Mouse (Mus musculus) retina, postnatal 7 days (tissue): ENCODE measurements around the gene Gm10053.

ENCODE experiments used
- DNase-seq: peaks from one replicate; pipeline ENCODE4 v3.0.0-alpha.2; 2012; ENCODE audit warnings: low read depth, low spot score

The Gm10053 gene

GRCm38 (mm10) chr19:24899578-24900544 is 24.4 kb downstream of the Gm10053 start:
- DNase-seq, result no peak

DNA sequence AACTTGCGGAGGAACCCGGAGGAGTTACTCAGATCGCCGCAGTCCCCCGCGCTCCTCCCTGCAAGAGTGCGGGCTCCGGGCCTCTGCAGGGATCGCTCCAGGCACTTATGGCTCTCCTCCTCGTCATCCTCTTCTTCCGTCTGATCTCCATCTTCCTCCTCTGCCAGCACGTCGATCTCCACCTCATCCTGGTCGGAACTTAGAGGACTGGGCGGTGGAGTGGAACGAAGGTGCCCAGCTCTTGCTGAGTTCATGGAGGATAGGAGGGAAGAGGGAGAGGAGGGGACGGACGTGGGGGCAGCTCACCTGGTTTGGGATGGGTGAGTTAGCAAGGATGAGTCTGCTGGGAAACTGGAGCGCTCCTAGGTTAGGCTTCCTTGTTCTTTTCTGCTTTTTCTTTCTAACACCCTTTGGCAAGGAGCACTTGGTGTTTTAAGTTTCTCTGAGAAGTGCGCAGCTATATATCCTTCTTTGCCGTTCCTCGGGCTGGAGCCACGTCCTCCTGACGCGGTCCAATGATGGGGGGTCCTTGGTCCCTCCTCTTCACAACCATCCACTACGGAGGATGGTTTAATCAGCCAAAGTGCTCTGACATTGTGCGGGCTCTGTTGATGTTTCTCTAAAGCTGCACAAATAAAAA is 25.2 kb downstream of the Gm10053 start, which contains the start of gene Foxd4:
Gene Foxd4 (minus strand): TSS at position 617 of the 640 bp plus-strand sequence.
- DNase-seq, result no peak

DNA sequence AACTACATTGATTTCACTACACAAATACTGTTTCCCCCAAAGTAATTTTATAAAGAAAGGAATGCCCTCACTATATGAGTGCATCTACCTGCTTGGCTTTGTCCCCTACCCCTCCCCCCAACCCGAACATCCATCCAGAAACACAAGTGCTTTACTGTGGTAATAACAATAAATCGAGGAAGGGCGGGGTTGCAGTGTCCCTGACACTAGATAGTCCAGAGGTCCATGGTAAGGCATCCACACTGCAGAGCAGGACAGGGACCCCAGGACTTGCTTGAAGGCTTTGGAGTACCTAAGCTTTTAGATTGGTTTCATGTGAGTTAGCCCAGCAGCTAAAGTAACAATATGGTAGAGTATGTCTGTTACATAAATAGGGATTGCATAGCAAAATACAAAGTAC is 26.2 kb downstream of the Gm10053 start:
- DNase-seq, result no peak

GRCm38 (mm10) chr19:24902256-24902655 is 26.8 kb downstream of the Gm10053 start:
- DNase-seq, result no peak

DNA sequence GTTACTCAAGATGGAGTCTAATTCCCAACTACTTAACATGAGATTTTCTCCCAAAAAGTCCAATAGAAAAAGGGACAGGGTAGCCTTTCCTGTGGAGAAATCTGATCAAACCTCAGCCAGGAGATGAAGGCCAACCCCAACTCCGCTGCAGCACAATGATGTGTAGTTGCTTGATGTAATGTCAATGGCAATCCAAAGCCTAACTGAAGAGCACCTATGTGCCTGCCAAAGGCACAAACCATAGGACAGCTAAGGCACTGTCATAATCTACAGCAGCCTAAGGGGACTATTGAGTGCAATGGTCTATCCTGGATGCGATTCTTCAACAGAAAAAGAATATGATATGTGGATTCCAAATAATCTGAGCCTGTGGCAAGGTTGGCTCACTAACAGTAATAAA is 27.3 kb downstream of the Gm10053 start:
- DNase-seq, result no peak

- DNase-seq, result no peak
Measured at GRCm38 (mm10) chr19:24907655-24908054, 32.2 kb downstream of the Gm10053 start.

DNA sequence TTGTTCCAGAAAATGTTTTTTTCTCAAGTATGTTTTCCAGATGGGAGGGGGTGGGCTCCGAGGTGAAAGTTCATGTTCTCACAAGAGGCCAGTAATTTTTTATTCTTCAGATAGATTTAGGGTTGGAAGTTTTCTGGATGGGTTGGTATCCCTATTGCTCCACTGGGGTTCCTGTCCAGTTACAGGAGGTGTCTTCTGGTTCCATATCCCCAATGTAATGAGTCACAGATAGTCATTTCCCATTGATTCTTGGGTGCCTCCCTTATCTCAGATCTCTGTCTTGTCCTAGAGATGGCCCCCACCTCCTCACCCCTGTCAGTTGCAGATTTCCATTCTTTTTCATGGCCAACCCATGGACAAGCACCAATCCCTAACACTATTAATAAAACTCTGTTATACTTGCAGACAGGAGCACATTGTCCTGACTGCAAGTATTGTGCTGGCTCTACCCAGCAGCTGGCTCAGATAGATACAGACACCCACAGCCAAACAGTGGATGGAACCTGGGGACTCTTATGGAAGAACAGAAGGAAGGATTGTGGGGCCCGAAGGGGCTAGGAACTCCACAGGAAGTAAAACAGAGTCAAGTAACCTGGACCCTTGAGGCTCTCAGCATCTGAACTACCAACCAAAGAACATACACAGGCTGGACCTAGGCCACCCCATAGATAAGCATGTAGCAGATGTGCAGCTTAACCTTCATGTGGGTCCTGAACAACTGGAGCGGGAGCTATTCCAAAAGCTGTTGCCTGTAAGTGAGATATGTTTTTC is 33.1 kb downstream of the Gm10053 start:
- no peak for DNase-seq

DNA sequence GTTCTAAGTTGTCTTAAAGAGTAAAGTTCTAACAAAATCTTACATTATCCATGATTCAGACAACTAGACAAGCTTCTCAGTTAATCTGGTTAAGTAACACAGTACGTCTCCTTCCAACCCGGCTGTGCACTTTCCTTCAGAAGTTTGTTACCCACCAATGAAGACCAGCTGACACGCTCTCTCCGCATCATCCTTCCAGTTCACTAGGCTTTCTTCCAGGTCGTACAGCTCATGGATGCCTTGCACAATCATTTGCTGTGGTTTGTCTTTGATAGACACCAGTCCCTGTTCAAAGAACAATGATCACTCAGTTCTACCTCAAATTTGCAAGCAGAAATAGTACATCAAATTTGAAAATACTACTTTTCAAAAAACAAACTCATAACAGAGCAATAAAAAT is 45.4 kb downstream of the Gm10053 start:
- DNase-seq, result no peak
